Mouse (Mus musculus) frontal cortex, postnatal 25 days (tissue): ENCODE measurements around the gene Rasgrp1.
A peak's percentile ranks its signal among the peaks of the same experiment; 100 is the strongest.

Experiments used
- DNase-seq, 2 experiments: peaks; one replicate each; pipeline ENCODE4 v3.0.0; 2022; ENCODE audit warnings: low spot score in 2 of 2

The Rasgrp1 gene

DNA sequence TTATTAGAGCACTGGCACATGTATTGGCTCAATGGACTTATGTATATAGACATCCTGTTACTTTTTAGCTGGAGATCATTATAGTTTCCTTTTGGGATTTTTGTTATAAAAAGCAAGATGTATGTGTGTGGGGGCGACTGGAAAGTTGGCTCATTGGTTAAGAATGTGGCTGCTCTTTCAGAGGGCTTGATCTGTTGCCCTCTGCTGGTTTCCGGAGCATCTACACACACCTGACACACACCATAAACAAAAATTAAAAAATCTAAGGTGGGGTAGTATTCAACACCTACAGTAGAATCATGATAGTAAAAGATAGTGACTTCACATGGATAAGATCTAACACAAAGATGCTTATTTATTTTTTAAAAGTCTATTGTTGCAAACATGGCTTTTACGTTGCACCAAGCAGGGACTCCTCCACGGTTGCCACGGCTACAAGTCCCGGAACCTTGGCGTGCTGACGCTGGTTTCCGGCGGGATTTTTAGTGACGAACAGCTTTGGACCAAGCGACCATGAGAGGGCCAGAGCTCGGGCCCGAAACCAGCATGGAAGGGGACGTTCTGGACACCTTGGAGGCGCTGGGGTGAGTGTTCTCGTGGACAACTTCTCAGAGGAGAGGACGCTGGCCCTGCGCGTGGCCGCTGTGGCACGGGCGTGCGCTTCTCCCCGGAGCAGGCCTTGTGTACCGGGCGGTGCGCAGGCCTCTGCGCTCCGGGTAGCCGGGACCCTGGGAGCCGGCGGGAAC, 93.4 kb downstream of the Rasgrp1 start, which contains the start of gene Fam98b:
Gene Fam98b, plus strand, starts transcription at position 485 of the 746 bp plus-strand sequence.
- DNase-seq, result peak; percentile 86 to 89

DNA sequence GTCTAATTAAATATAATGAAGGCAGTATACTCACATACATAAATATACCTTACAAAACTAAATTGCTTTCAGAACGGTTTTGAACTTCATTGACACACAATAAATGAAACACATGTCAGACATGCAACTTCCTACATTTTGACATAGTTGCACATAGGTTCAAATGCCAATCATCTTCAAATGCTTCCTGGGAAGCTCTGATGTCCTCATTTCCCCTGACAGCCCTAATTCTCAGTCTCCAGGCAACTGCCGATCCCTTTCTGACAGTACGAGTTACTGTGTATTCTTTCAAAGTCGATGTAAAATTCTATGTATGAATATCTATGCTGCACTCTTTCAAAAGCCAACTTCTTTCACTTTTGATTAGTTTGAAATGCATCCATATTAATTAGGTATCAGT, 100.8 kb downstream of the Rasgrp1 start:
- DNase-seq, result no peak

DNA sequence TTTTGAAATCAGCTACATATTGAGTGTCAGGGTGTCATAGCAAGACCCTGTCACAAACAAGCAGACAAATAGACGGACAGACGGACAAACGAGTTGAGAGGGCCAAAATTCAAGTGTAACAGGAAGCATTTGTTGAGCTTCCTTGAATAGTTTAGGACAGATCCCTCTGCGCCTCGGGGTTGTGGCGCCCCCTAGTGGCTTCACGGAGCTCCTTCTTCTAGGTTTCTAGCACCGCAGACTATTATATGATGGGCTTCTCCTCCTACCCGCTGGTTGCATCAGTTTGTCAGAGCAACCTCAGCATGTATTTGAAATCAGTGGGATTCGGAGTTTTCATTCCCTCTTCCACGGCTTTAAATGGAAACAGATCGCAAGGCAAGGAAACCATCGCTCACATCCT, 111.5 kb downstream of the Rasgrp1 start:
- DNase-seq, result peak; percentile 63 to 87

DNA sequence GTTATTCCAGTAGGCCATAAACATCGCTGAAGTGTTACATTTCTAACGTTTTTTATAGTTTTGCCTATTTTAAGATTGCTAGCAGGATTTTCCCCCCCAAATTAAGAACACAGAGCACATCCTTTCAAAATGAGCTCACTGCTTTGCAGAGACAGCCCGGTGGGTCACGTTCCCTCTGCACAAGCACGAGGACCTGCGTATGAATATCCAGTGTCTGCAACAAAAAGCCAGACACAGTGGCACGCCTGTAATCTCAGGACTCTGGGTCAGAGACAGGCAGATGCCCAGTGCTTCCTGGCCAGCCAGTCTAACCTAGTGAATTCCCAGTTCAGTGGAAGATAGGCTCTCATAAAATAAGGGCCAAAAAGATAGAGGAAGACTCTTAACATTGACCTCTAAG, 112.5 kb downstream of the Rasgrp1 start:
- DNase-seq, result no peak
